Mouse (Mus musculus): ENCODE measurements at regions not wholly inside any gene's neighbourhood (a gene's known extent, or its start where the extent isn't known, plus 50 kb on each side); places are given as distances from the start of the nearest gene placed in this dataset.

DNA sequence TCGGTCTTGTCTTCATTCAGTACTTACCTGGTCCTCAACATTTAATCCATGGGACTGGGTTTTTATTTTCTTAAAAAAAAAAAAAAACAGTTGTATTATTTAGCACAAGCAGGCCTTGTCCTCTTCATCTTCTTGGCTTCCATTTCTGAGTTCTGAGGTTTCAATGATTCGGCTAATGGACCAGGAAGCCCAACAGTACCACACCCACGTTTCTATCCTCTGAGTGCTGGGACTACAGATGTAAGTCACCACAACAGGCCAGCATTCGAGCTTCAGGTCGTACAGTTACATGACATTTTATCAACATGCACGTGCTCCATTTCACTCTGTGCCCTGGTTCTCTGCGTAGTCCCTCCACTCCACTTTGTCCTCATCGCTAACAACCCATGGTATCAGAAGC is 80.7 kb upstream of the 1700025G04Rik start:
- no peak for TF ChIP-seq CTCF (IDR thresholded peaks at IDR 0.05; ENCODE audit: low read depth, low read length)
- no peak for TF ChIP-seq POLR2A (IDR thresholded peaks at IDR 0.05; ENCODE audit: extremely low read depth, insufficient read depth, low read length)

Data from liver, adult 2 months (tissue).